Mouse (Mus musculus) forebrain, embryonic 11.5 days (tissue): Measurements from ENCODE around the gene Tmem181a. TPM values are rescaled to one million over a fixed set of nuclear protein-coding genes. Genes with fewer than 3 reads are reported as not detected.
A peak's percentile ranks its signal among the peaks of the same experiment; 100 is the strongest.
"Not testable (repeated sequence)": the region's sequence is repeated elsewhere in the genome, so short reads cannot be mapped to it uniquely, and the experiment has no call there.

Experiments used
- ATAC-seq: fragments of 200-750 bp; cut with Nextera tagmentation; replicated peaks from 2 replicates; pipeline ENCODE4 v1.8.0; 2017; ENCODE audit warnings: moderate TSS enrichment; ENCODE audit not compliant: low FRiP score
- DNase-seq: peaks from one replicate; pipeline ENCODE4 v3.0.0-alpha.2; 2017; ENCODE audit warnings: low spot score
- H3K27ac ChIP-seq: fragments of 300-500 bp; sonication (generic); 2 replicates; pipeline ENCODE4 v1.5.1; 2014; ENCODE audit warnings: low read depth, low read length
- H3K27me3 ChIP-seq: fragments of 300-500 bp; sonication (generic); 2 replicates; pipeline ENCODE4 v1.6.1; 2014; ENCODE audit warnings: mild to moderate bottlenecking, low read length, mixed read lengths; ENCODE audit not compliant: control insufficient read depth, insufficient read depth
- H3K36me3 ChIP-seq: fragments of 300-500 bp; sonication (generic); 2 replicates; pipeline ENCODE4 v1.6.1; 2014; ENCODE audit warnings: mild to moderate bottlenecking, low read length, moderate library complexity, mixed read lengths; ENCODE audit not compliant: control insufficient read depth, insufficient read depth
- H3K4me1 ChIP-seq: fragments of 300-500 bp; sonication (generic); replicated peaks from 2 replicates; pipeline ENCODE4 v1.6.1; 2014; ENCODE audit warnings: low read length, mixed read lengths; ENCODE audit not compliant: control insufficient read depth, insufficient read depth
- H3K4me2 ChIP-seq: fragments of 300-500 bp; sonication (generic); 2 replicates; pipeline ENCODE4 v1.6.1; 2014; ENCODE audit warnings: low read depth, mild to moderate bottlenecking, low read length, moderate library complexity, mixed read lengths; ENCODE audit not compliant: severe bottlenecking
- H3K4me3 ChIP-seq: fragments of 300-500 bp; sonication (generic); 2 replicates; pipeline ENCODE4 v1.5.1; 2014; ENCODE audit warnings: low read depth, low read length
- H3K9ac ChIP-seq: fragments of 300-500 bp; sonication (generic); 2 replicates; pipeline ENCODE4 v1.6.1; 2014; ENCODE audit warnings: low read length
- H3K9me3 ChIP-seq: fragments of 300-500 bp; sonication (generic); 2 replicates; pipeline ENCODE4 v1.6.1; 2016; ENCODE audit warnings: low read length, mixed read lengths; ENCODE audit not compliant: control insufficient read depth
- WGBS: fragments of 180-500 bp; shearing (Covaris S2); extraction: QIAGEN DNeasy Blood & Tissue Kit; methylation state at CpG from one replicate; pipeline ENCODE4 v1.1.7; 2014; 5-methylcytosine and 5-hydroxymethylcytosine counted together
- polyA plus RNA-seq: library from polyadenylated mRNA; unstranded; fragments of >200 nt; fragmentation: Nextera tagmentation; extraction: Ambion mirVana; gene quantifications from 2 replicates; pipeline ENCODE4 v1.2.1, GENCODE M21; 2014

Tmem181a gene
- polyA plus RNA-seq, 1 experiment from 2014 or later = 27.5 TPM

- not testable (repeated sequence) for H3K4me1 ChIP-seq, H3K27me3 ChIP-seq
These were observed 70.9 kb downstream of the Tmem181a start for GRCm38 (mm10) chr17:6327554-6327953.

GRCm38 (mm10) chr17:6328997-6329396, 72.3 kb downstream of the Tmem181a start:
- H3K36me3 ChIP-seq, H3K27me3 ChIP-seq, H3K4me3 ChIP-seq, H3K4me2 ChIP-seq, H3K27ac ChIP-seq, H3K9ac ChIP-seq, H3K9me3 ChIP-seq, ATAC-seq, DNase-seq, H3K4me1 ChIP-seq: not testable (repeated sequence)
- 89% methylated on average over 3 of the region's 4 CpGs for WGBS

More at GRCm38 (mm10) chr17:6327554-6327953, 70.9 kb downstream of the Tmem181a start:
- H3K4me2 ChIP-seq, H3K27ac ChIP-seq, H3K4me3 ChIP-seq, H3K36me3 ChIP-seq, H3K9me3 ChIP-seq, H3K9ac ChIP-seq, ATAC-seq: not testable (repeated sequence)
- peak; percentile 19 for DNase-seq
- 92% methylated on average over 7 of the region's 7 CpGs for WGBS

- H3K4me3 ChIP-seq, H3K4me2 ChIP-seq, H3K4me1 ChIP-seq, H3K27ac ChIP-seq, DNase-seq, H3K9me3 ChIP-seq, ATAC-seq, H3K36me3 ChIP-seq, H3K9ac ChIP-seq, H3K27me3 ChIP-seq: not testable (repeated sequence)
- no CpG with 5 or more reads among the region's 12 CpGs for WGBS
These were observed 86.1 kb downstream of the Tmem181a start for GRCm38 (mm10) chr17:6342606-6343294.

GRCm38 (mm10) chr17:6355256-6355655, 98.6 kb downstream of the Tmem181a start:
- H3K4me3 ChIP-seq, H3K27me3 ChIP-seq, H3K4me2 ChIP-seq, H3K9me3 ChIP-seq, H3K9ac ChIP-seq, ATAC-seq, H3K4me1 ChIP-seq, H3K27ac ChIP-seq, H3K36me3 ChIP-seq: not testable (repeated sequence)
- DNase-seq = peak; percentile 16
- WGBS = 88% methylated on average over 10 of the region's 10 CpGs

Other genes with a start within 250 kb of the Tmem181a start
- gene Serac1, start 177.1 kb upstream of the Tmem181a start, polyA plus RNA-seq = 8.7 and 10.0 TPM in 2 replicates
- 157 and 165 TPM in 2 replicates for gene Gtf2h5, start 177.1 kb upstream of the Tmem181a start, polyA plus RNA-seq
- gene Tulp4, start 150.4 kb upstream of the Tmem181a start, polyA plus RNA-seq = 110 and 127 TPM in 2 replicates
- 28.7 and 29.1 TPM in 2 replicates for gene Dynlt1a, start 60.6 kb downstream of the Tmem181a start, polyA plus RNA-seq
- 530 and 544 TPM in 2 replicates for gene Dynlt1b, start 173.3 kb downstream of the Tmem181a start, polyA plus RNA-seq